Mouse (Mus musculus) stomach, postnatal 0 days (tissue): ENCODE data around the gene Rps27l.

Source experiments
- CTCF ChIP-seq: IDR thresholded peaks from 2 replicates; pipeline ENCODE4 v1.5.1; 2016; ENCODE audit warnings: antibody characterized with exemption, low read depth, mild to moderate bottlenecking, moderate library complexity
- EP300 ChIP-seq: optimal IDR thresholded peaks from 2 replicates; pipeline ENCODE3; 2016; ENCODE audit warnings: antibody characterized with exemption

- TF ChIP-seq CTCF (no peak), EP300 (no peak)
These were observed 30.5 kb upstream of the Rps27l start for GRCm38 (mm10) chr9:66915401-66915800.
